Mouse (Mus musculus): ENCODE results near the gene Pdss2.

The Pdss2 gene

DNA sequence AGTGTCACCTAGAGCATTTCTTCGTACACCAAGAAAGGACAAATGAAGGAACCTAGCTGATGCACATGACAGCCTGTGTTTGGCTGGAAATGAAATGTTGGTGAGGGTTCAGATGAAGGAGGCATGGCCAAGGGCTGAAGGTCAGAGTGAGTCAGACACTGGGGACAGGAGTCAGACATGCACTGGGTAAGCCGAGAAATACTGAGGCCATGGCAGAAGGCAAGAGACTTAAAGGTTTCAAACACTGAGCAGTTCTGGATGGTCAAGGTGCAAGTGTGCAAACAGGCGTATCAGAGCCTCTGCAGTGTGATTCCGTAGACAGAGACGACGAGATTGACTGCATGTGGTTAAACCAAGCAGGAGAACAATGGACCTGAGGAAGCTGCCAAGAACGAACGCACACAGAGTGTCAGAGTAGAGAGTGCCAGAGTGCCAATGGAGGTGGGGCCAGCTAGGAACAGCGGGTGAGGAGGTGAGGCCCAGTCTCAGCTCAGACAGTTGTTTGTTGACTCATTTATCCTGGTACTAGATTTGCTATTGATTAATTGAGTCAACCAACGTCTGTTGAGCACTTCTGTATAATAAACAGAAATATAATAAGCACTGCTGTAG, 89.6 kb downstream of the Pdss2 start:
- DNase-seq (ENCODE audit: low read depth, low spot score): no peak

DNA sequence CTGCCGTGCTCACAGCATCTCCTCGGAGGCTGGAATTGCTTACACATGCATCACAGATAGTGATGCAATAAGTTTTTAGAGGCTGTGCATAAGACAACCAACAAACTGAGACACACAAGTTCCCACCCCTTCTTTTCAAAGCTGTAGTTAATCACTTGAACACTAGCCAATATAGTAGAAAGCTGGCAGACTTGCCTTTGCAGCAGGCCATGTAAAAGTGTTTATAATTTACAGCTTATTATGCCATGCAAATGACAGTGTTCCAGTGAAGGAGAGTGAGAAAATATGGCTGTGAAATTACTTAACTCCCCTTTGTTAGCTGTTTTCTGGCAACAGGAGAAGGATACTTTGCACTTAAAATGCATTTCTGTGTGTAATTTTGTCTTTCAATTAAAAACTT, 90.9 kb downstream of the Pdss2 start:
- DNase-seq (ENCODE audit: low read depth, low spot score): peak; percentile 55

DNA sequence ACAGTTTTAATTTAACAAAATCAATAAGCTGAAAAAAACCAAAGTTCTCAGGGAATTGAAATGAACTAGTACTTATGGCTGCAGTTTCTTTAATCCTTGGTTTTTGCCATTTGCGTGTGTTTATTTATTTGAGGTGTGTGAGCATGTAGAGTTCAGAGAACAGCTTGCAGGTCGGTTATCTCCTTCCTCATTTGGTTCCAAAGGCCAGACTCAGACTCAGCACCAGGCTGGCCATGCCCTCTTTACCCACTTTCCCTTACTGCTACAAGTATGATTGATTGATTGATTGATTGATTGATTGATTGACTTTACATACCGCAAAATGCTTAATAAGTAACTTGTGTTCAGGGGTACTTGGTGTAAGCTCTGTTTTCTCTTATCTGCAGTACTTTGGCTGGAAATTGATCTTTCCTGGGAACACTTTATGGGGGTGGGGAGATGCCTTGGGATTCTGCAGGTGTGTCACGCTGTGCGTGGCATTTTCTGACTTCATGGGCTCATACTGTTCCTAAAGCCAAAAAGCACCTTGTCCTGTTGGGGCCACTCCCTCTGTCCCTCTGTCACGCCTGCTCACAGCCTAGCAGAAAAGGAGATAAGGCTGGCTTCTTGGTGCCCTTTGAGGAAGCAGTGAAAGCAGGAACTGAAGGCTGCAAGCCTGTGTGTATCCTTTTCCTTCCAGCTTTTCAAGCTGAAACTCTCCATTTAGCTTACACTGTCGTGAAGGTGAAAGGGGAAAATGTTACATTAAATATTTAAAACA, 91.6 kb downstream of the Pdss2 start:
- no peak for DNase-seq (ENCODE audit: low read depth, low spot score)

DNA sequence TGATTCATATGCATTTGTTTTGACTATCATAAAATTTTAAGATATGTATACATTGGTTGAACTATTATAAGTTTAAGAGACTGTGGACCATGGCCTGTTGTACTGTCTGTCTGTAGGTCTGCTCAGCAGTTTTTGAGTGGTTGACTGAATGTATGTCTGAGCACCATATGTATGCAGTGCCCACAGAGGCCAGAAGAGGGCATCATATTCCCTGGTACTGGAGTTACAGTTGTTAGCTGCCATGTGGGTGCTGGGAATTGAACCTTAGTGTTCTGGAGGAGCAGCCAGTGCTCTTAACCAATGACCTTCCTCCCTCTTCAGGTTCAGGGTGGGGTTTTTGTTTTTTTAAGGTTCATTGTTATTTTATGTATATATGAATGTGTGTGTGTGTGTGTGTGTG, 93.9 kb downstream of the Pdss2 start:
- DNase-seq (ENCODE audit: low read depth, low spot score): no peak

DNA sequence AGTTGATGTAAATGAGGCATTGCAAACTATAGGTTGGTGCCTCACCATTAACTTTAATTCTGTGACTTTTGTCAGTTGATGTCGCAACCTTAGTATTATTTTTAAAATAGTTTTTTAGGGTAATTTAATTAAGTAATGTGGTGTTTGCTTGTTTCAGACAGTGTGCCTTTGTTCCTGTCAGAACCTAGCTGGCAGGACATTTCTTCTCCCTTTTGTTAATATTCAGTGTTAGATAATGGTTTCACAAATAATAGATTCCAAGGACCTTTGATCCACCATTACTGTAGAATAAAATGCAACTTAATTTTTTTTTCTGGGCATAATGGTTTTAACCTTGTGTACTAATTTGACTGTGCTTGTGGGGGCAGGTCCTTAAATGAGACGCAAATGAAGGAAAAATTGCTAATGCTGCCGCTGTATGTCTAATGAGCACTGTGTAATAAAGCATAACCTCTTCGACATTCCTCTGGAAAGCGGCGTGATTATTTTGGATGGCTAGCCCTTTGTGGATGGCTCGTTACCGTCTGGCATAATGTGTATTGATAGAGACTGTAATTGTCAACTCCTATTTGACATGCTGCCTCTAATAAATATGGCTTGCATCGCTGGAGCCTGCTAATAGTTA, 96.2 kb downstream of the Pdss2 start:
- no peak for DNase-seq (ENCODE audit: low read depth, low spot score)

DNA sequence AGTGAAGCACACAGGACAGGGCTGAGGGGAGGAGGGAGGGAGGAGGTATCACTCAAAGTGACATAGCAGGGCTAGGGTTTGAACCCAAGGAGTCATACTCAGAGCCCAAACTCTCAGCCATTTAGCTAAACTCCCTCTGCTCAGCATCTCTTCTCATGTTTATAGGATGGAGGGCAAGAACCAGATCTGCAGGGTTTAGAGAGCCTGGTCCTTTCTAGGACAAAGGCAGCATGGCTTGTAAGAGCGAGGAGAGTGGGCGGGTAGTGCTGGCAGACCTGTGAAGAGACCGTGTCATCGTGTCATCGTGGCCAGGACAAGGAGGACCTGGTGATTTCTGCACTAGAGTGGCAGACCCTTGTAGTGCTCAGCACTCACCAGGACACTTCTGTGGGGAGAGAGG, 99.7 kb downstream of the Pdss2 start:
- DNase-seq (ENCODE audit: low read depth, low spot score): no peak

DNA sequence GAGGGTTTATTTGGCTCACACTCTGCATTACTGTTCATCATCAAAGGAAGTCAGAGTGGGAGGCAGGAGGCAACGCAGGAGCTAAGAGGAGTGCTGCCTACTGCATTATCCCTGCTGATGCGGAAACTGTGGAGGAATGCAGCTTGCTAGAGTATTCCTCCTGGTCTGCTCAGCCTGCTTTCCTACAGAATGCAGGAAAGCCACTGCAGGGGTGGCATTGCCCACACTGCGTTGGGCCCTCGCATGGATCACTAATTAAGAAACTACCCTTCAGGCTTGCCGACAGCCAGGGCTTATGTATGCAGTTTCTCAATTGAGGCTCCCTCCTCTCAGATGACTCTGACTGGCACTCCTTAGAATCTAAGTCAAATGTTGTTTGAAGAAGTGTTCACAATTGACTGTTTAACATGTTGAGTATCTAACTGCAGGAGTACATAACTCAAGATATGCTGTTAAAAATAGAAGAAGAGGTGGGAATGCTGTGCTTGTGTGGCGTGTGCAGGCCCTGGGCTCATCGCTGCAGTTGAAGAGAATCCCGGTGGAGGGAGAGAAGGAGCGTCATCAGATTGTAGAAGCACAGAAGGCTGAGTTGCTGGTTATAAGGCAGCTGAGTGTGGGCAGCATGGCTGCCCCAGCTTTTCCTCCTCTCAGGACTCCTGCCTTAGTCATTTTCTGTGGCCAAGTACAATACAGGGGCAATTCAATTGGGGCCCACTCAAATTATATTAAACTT, 101.3 kb downstream of the Pdss2 start:
- no peak for DNase-seq (ENCODE audit: low read depth, low spot score)

DNA sequence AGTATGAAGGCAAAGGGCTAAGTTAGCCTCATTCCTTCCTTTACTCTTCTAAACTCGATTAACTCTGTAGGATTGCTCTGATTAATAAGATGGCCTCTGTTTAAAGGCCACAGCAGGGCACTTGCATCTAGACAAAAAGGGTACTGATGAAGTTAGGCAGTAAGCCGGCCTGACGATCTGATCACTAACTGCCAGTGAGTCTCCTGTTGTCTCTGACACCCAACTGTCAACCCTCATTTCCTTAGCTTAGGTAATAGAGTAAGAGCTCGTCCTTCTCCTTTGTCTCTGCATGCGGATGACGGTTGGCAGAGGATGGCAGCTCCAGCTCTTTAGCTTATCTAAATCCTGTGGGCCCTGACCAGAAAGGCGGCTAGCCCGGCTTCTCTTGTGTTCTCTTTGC, 102.1 kb downstream of the Pdss2 start:
- DNase-seq (ENCODE audit: low read depth, low spot score): no peak

DNA sequence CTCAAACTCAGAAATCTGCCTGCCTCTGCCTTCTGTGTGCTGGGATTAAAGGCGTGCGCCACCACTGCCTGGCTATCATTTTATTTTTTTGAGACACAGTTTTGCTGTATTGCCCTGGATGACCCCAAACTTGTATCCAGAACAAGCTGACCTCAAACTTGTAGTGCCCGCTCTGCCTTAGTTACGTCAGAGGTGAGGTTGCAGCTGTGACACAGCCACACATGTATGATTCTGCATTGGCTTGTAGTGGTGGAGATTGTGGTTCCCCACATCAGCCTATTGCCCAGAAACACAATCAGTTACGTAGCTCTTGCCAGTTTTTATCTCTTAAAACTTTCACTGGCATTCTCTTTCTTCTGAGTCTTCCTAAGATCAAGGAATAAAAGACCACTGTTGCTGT, 108.5 kb downstream of the Pdss2 start:
- no peak for DNase-seq (ENCODE audit: low read depth, low spot score)

DNA sequence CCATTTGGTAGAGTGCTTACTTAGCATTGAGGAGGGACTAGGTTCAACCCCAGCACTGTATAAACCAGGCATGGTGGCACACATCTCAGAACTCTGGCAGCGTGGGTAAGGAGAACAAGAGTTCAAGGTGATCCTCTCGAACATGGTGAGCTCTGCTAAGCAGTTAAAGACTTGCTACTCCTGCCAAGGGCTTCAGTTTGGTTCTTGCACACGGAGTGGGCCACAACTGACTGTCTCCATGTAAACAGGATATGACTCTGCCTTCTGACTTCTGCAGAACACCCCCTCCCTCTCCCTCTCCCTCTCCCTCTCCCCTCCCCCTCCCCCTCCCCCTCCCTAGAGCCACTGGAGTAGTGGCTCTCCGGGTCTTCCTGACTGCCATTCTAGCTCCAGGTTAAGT, 109.4 kb downstream of the Pdss2 start:
- no peak for DNase-seq (ENCODE audit: low read depth, low spot score)

DNA sequence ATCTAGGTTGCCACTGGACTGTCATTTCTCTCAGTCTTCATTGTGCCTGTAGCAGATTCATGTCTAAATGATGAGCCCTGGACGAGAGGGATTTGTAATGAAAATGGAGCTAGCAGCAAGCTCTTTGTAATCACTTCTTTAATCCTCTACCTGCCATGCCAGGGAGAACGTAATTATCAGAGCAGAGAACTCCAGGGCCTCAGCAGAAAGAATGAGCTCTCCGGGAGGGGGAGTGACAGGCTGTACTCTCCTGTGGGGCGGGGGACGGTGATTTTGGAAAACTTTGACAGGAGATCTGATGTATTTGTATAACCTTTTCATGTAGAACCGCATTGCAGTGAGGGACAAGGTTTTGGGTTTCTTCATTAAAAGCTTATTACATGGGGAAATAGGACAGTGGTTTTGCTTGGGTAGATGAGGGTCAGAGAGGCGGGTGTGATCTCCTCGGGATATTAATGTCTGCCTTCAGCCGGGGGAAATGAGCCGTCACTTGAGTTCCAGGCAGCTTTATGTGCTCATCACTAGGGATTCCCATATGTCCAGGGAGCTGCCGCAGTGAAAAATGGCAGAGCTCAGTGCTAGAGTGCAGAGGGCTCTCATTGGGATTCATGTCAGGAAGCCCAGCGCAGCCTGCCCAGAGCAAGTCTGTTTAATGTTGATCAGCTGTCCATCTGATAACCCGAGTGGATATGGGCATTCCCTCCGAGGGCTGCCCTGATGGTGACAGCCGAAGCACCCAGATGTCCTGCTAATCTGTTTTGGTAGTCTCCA, 110.8 kb downstream of the Pdss2 start:
- no peak for DNase-seq (ENCODE audit: low read depth, low spot score)

DNA sequence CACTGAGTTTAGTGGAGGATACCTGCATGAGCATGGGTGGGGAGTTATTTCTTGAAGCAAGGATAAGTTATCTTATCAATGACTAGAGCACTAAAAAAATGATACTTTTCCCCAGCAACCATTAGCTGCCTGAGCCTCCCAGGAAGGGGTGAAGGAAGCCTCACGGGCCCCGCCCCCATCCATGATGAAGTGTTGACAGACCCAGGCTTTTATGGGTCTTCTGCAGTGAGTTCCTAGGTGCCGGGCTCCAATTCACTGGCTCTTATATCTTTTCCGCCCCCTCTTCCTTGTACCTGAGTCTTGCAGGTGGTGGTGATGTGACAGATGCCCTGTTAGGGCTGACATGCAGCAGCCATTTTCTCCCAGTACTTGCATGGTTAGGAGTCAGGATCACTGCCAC, 114.6 kb downstream of the Pdss2 start:
- no peak for DNase-seq (ENCODE audit: low read depth, low spot score)

DNA sequence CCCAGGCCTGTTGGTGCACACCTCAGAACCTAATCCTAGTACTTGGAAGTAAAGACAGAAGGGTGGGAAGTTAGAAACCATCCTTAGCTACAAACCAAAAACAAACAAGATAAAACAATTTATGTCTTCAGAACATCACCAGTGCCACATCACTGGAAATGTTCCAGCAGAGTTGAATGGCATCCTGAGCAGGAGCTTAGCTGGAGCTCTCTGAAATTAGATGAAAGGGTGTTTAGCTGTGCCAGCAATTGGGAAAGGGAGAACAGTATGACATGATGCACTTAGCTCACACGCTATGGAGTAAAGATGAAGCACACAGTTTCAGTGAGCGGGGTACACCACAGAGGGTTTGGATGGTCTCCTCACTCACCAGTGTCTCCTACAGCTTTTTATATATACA, 115.8 kb downstream of the Pdss2 start:
- DNase-seq (ENCODE audit: low read depth, low spot score): no peak

DNA sequence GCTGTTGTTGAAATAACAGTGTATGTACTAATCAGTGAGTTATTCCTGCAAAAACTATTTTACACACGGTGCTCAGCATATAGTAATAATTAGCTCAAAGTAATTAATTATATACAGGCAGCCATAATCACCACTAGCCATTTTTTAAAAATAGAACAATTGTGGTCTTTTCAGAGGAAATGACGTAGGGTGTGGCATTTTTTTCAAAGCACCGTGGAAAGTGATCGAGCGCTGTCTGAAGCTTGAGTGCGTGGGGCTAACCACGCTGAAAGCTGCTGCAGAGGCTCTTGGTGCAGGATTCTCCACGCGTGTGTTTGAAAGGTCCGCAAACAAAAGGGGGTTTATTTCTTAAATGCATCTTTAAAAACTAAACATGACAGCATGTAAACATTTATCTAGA, 118.5 kb downstream of the Pdss2 start:
- DNase-seq (ENCODE audit: low read depth, low spot score): no peak

DNA sequence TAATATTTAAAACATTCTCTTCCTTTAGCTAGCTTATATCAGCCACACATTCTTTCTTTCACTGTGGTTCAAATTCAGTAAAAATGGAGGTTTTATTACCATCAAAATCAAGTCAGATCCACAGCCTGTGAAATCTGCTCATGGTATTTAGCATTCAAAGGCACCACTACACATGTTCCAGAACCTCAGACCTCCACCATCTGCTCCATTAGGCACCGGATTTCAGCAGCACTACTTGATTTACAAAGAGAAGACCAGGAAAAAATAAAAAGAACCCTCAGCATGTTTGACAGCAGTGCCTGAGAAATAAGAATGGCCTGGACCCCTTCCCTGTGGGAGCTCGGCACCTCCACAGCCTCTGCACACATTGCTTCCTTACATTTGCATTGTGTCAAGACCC, 128.4 kb downstream of the Pdss2 start:
- no peak for DNase-seq (ENCODE audit: low read depth, low spot score)

DNA sequence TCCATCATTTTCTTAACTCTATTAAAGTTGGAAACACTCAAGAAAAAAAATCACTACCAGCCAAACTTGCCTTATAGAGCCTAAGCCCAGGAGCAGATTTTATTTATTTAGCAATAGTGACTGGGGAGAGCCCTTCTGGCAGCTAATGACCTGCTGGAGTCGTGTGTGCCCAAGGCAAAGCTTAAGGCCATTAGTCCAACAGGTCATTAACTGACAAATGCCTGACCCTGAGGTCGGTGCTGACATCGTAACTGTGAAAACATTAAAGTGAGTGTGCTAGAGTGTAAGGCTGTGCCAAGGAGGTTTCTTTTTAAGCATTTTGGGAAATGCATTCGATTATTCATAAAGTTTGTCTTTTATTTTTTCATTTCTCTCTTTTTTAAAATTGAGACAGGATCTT, 136.6 kb downstream of the Pdss2 start:
- DNase-seq (ENCODE audit: low read depth, low spot score): no peak

DNA sequence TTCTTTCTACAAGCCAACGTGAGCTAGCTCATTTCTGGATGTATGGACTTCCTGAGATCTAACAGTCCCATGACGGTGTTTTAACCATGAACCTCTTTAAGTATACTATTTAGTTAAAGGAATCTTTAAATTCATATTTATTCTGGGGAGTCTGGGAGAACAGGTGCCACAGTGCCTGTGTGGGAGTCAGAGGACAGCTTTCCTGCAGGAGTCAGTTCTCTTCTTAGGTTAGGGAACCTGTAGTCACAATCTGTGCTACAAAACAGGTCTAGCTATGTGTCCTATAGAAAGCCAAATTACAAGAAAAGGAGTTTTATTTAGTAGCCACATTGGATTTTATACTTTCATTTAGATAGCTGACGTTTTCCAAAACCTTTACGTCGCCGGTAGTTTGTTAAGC, 141.7 kb downstream of the Pdss2 start:
- DNase-seq (ENCODE audit: low read depth, low spot score): no peak

DNA sequence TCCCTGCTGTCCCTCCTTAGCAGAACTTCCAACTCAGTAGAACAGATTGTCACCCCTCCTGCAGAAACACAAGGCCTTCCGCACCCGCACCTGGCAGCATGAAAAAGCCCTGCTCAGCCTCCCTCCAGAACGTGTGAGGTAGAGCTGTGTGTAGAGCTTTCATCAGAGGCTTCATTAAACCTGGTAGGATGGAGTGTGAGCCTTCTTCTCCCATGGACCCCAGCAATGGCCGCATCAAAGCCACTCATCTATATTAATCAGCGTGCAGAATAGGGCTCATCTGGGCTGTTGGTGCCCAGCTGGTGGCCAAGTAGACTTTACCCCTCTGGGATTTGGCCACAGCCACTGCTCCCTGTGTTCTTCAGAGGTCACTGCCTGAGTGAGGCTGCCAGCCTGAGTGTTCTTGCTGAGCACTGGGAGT, 142.2 kb downstream of the Pdss2 start:
- no peak for DNase-seq (ENCODE audit: low read depth, low spot score)

DNA sequence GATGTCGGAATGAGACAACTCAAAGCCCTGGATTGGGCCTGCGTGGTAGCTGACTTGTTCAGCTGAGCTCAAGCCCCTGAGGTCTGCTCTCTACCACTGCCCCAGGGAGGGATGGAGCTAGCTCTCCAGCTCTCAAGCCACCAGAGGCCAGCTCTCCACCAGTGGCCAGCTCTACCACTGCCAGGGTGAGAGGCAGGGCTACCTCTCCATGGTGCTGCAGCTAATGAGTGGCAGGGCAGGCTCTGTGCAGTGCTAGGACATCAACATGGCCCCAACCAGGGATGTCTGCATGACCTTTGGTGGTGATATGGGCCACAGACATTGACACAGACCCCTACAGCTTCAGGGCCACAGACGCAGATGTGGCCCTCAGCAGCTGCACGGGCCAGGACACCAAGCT, 144.6 kb downstream of the Pdss2 start:
- DNase-seq (ENCODE audit: low read depth, low spot score): no peak

DNA sequence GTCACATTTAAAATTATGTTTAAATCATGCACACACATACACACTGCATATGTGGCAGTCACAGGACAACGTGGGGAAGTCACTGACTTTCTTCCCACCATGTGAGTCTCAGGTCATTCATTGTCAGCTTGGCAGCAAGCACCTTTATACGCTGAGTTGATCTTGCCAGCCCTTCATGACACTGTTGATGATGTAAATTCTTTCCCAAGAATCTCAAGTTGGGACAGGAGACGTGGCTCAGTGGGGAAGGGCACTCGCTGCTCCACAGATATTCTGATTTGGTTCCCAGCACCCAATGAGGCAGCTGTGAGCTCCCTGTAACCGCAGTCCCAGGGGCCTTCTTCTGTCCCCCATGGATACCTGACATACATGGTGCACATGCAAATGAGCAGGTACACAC, 147.3 kb downstream of the Pdss2 start:
- DNase-seq (ENCODE audit: low read depth, low spot score): no peak

DNA sequence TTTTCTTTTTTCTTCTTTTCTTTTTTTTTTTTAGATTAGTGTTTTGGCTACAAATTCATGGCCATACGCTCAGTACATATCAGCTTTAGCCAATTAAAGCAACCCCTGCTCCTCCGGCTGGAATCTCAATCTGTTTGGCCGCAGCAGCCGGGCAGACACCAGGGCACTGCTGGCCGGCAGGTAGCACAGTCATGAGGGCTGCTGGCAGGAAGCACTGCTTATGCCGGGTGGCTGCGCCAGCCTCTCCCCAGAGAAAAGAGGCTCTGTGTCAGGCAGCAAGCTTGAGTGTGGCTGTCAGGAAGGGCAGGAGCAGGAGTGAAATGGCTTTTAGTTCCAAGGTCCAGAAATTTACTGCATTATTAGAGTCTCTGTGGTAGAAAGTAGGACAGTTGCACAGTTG, 151.0 kb downstream of the Pdss2 start:
- no peak for DNase-seq (ENCODE audit: low read depth, low spot score)

DNA sequence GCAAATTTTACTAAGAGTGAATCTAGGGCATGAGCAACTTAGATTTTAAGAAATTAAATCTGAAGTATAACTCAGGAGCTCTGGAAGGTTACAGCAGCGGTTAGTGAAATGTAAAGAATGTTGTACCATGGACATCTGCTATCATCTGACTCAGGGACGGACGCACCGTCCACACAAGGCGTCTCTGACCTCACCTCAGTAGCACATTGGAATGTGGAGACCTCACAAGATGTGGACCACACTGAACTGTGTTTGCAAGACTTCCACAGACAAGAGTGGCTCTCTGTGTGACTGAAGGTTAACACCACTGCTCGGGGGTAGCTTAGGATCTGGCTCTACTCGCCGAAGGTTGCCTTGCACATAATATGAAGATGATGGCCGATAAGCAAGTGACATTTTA, 151.7 kb downstream of the Pdss2 start:
- DNase-seq (ENCODE audit: low read depth, low spot score): no peak

Measured in brain, embryonic 18.5 days (tissue).